Mouse (Mus musculus) neural tube, embryonic 14.5 days (tissue): ENCODE results near the gene Atp5e. TPM values are rescaled to one million over a fixed set of nuclear protein-coding genes. Genes with fewer than 3 reads are reported as not detected.

Experiments used
- ATAC-seq: fragments of 200-750 bp; cut with Nextera tagmentation; 2 replicates; pipeline ENCODE4 v1.8.0; 2017; ENCODE audit warnings: low read depth, mild to moderate bottlenecking, moderate TSS enrichment, moderate library complexity
- H3K27ac ChIP-seq: fragments of 300-500 bp; sonication (generic); 2 replicates; pipeline ENCODE4 v1.5.1; 2014; ENCODE audit warnings: low read depth, mild to moderate bottlenecking, control low read depth, low read length, moderate library complexity, mixed read lengths
- H3K27me3 ChIP-seq: fragments of 300-500 bp; sonication (generic); 2 replicates; pipeline ENCODE4 v1.6.1; 2014; ENCODE audit warnings: low read length; ENCODE audit not compliant: control insufficient read depth, insufficient read depth
- H3K36me3 ChIP-seq: fragments of 300-500 bp; sonication (generic); 2 replicates; pipeline ENCODE4 v1.6.1; 2014; ENCODE audit warnings: low read length, mixed read lengths; ENCODE audit not compliant: control insufficient read depth, insufficient read depth
- H3K4me1 ChIP-seq: fragments of 300-500 bp; sonication (generic); 2 replicates; pipeline ENCODE4 v1.6.1; 2014; ENCODE audit warnings: low read length; ENCODE audit not compliant: control insufficient read depth, insufficient read depth
- H3K4me2 ChIP-seq: fragments of 300-500 bp; sonication (generic); 2 replicates; pipeline ENCODE4 v1.6.1; 2014; ENCODE audit warnings: mild to moderate bottlenecking, low read depth, low read length, control low read depth
- H3K4me3 ChIP-seq: fragments of 300-500 bp; sonication (generic); 2 replicates; pipeline ENCODE4 v1.5.1; 2014; ENCODE audit warnings: low read depth, low read length, control low read depth, mixed read lengths
- H3K9ac ChIP-seq: fragments of 300-500 bp; sonication (generic); replicated peaks from 2 replicates; pipeline ENCODE4 v1.6.1; 2014; ENCODE audit warnings: low read depth, mild to moderate bottlenecking, control low read depth, low read length, mixed read lengths
- H3K9me3 ChIP-seq: fragments of 300-500 bp; sonication (generic); 2 replicates; pipeline ENCODE4 v1.6.1; 2016; ENCODE audit warnings: low read length; ENCODE audit not compliant: control insufficient read depth
- WGBS: fragments of 180-500 bp; shearing (Covaris S2); extraction: QIAGEN DNeasy Blood & Tissue Kit; methylation state at CpG from one replicate; pipeline ENCODE4 v1.1.7; 2014; 5-methylcytosine and 5-hydroxymethylcytosine counted together
- polyA plus RNA-seq: library from polyadenylated mRNA; unstranded; fragments of >200 nt; fragmentation: Nextera tagmentation; extraction: Ambion mirVana; gene quantifications from 2 replicates; pipeline ENCODE4 v1.2.1, GENCODE M21; 2014

The Atp5e gene
- polyA plus RNA-seq, 1 experiment from 2014 or later = 891 TPM

GRCm38 (mm10) chr2:174459365-174459764 is 4.5 kb downstream of the Atp5e start:
- no peaks in the 10 kb centered on the region for H3K27me3 ChIP-seq
- ATAC-seq = no peak
- no peak overlapping the region for H3K4me2 ChIP-seq
- H3K27ac ChIP-seq = no peak overlapping the region
- peaks cover 14% of the 10 kb centered on the region for H3K36me3 ChIP-seq
- peaks cover 7% of the 10 kb centered on the region for H3K4me1 ChIP-seq
- no peak overlapping the region for H3K4me3 ChIP-seq
- H3K9ac ChIP-seq = no peak overlapping the region
- no peaks in the 10 kb centered on the region for H3K9me3 ChIP-seq
- 65% methylated on average over 2 of the region's 2 CpGs for WGBS

DNA sequence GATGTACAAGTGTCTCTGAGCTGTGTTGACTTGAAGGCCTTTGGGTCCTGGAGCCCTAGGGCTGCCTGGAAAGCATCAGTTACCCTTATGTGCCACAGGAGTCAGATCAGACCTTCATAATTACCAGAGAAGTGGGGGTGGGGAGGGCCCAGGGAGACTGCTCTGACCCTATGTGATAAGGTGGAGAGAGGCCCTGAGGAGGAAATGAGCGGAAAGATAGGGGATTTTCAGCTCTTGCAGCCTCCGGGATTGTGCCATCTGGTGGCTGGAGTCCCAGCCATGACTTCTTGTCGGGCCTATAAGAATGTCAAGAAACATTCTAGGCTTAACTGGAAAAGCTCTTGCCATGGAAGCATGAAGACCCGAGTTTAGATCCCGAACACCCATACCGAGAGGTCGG is 10.2 kb downstream of the Atp5e start:
- Histone ChIP-seq H3K4me1 (no peaks in the 10 kb centered on the region), H3K27me3 (no peaks in the 10 kb centered on the region), H3K36me3 (no peaks in the 10 kb centered on the region), H3K9me3 (no peaks in the 10 kb centered on the region), H3K9ac (no peak overlapping the region), H3K27ac (no peak overlapping the region), H3K4me2 (no peak overlapping the region), H3K4me3 (no peak overlapping the region)
- 81% methylated on average over 7 of the region's 7 CpGs for WGBS
- no peak for ATAC-seq

- WGBS = 77% methylated on average over 4 of the region's 4 CpGs
- H3K36me3 ChIP-seq = no peaks in the 10 kb centered on the region
- H3K27me3 ChIP-seq = no peaks in the 10 kb centered on the region
- H3K27ac ChIP-seq = no peak within 1 kb of the TSS
- no peaks in the 10 kb centered on the region for H3K4me1 ChIP-seq
- H3K4me2 ChIP-seq = no peak within 1 kb of the TSS
- H3K9ac ChIP-seq = no peak within 1 kb of the TSS
- no peak for ATAC-seq
- no peak within 1 kb of the TSS for H3K4me3 ChIP-seq
- H3K9me3 ChIP-seq = no peaks in the 10 kb centered on the region
These were observed 13.6 kb downstream of the Atp5e start, which contains the start of gene Tubb1 for GRCm38 (mm10) chr2:174450353-174450752. TSS of gene Tubb1 (plus strand) at chr2:174450695.

DNA sequence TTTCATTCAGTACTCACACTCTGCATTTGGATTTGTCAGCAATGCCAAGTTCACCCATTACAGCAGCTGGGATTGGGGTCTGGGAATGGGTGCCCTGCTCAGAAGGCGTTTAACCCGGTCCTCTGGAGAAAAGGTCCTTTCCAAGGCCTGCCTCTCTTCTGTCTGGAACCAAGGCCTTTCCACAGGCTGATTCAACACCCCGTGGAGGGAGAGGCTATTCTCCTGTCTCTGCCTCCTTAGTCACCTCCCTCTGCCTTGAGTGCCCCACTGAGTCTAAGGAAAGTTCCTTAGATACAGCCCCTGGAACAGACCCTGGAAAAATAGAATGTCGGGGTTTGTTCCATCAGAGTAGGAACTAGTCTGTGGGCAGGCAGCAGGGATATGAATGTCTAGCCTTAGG is 15.5 kb downstream of the Atp5e start:
- H3K27ac ChIP-seq = no peak overlapping the region
- H3K9me3 ChIP-seq = no peaks in the 10 kb centered on the region
- WGBS = 84% methylated on average over 4 of the region's 4 CpGs
- H3K4me3 ChIP-seq = no peak overlapping the region
- no peak for ATAC-seq
- H3K9ac ChIP-seq = no peak overlapping the region
- H3K36me3 ChIP-seq = no peaks in the 10 kb centered on the region
- H3K27me3 ChIP-seq = no peaks in the 10 kb centered on the region
- no peaks in the 10 kb centered on the region for H3K4me1 ChIP-seq
- no peak overlapping the region for H3K4me2 ChIP-seq

- Histone ChIP-seq H3K36me3 (no peaks in the 10 kb centered on the region), H3K27ac (no peak overlapping the region), H3K9me3 (no peaks in the 10 kb centered on the region), H3K4me1 (no peaks in the 10 kb centered on the region), H3K27me3 (no peaks in the 10 kb centered on the region), H3K4me3 (no peak overlapping the region), H3K9ac (no peak overlapping the region), H3K4me2 (no peak overlapping the region)
- WGBS = 75% methylated on average over 8 of the region's 8 CpGs
- no peak for ATAC-seq
These were observed 17.0 kb downstream of the Atp5e start for GRCm38 (mm10) chr2:174446905-174447304.

DNA sequence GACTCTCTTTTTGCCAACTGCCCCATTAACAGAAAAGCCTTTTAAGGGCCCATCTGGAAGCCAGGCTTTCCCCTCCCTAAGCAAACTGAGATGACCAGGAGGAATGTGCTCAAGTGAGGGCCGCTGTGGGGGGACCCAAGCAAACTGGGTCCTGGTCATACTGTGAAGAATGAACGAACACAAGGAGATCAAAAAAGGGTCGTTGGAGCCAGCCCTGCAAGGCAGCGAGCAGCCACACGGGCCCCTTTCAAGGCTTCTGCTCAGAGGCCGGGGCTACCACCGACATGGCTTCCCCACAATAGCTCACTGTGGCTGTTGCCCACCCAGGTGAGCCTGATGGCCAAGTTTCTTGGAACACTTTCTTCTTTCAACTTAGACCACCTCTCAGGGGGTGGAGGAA is 17.4 kb downstream of the Atp5e start:
- Histone ChIP-seq H3K27me3 (no peaks in the 10 kb centered on the region), H3K27ac (no peak overlapping the region), H3K4me3 (no peak overlapping the region), H3K36me3 (no peaks in the 10 kb centered on the region), H3K9ac (no peak overlapping the region), H3K9me3 (no peaks in the 10 kb centered on the region), H3K4me2 (no peak overlapping the region), H3K4me1 (no peaks in the 10 kb centered on the region)
- no peak for ATAC-seq
- WGBS = 60% methylated on average over 7 of the region's 7 CpGs

- Histone ChIP-seq H3K4me2 (no peak overlapping the region), H3K27ac (no peak overlapping the region), H3K36me3 (no peaks in the 10 kb centered on the region), H3K4me1 (no peaks in the 10 kb centered on the region), H3K4me3 (no peak overlapping the region), H3K9ac (no peak overlapping the region), H3K27me3 (no peaks in the 10 kb centered on the region), H3K9me3 (no peaks in the 10 kb centered on the region)
- no peak for ATAC-seq
- WGBS = 82% methylated on average over 6 of the region's 6 CpGs
These were observed 18.9 kb downstream of the Atp5e start for GRCm38 (mm10) chr2:174445018-174445417.

DNA sequence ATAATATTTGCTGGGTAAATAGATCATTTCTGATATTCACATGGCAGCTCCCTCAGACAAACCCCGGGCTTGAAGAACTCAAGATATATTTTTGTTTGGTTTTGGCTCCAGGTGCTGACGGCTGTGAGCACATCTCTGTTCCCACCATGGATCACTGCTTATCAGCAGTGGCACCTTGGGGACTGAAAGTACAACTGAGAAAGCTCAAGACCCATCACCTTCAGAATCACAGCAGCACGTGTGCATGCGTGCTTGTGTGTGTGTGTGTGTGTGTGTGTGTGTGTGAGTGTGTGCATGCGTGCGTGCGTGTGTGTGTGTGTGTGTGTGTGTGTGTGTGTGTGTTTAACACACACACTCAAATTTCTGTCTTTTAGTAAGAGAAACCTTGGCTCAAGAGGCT is 19.5 kb downstream of the Atp5e start:
- H3K36me3 ChIP-seq = no peaks in the 10 kb centered on the region
- H3K27ac ChIP-seq = no peak overlapping the region
- H3K9ac ChIP-seq = no peak overlapping the region
- WGBS = 93% methylated on average over 7 of the region's 7 CpGs
- no peak for ATAC-seq
- H3K4me3 ChIP-seq = no peak overlapping the region
- no peaks in the 10 kb centered on the region for H3K9me3 ChIP-seq
- no peak overlapping the region for H3K4me2 ChIP-seq
- H3K4me1 ChIP-seq = no peaks in the 10 kb centered on the region
- no peaks in the 10 kb centered on the region for H3K27me3 ChIP-seq

DNA sequence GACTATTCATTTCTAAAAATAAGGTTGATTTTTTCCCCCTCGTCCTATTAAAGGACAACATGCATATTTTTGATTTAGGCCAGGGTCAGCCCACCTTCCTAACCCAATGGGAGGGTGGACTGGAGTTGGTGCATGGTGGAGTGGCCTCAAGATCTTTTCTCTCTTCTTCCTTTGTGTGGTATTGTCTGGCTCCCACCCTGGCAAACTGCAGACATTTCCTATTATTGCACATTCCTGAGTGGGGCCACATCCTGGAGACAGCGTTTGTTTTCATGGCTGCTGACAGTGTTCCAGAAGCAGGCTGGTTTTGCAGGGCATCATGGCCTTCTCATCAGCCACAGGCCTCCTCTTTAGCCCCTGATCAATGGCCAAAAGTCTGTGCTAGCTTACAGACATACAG is 20.9 kb downstream of the Atp5e start:
- peaks cover 4% of the 10 kb centered on the region; the same call in 1 of the 2 replicates for H3K4me1 ChIP-seq
- H3K4me3 ChIP-seq = no peak overlapping the region
- no peak overlapping the region for H3K4me2 ChIP-seq
- no peaks in the 10 kb centered on the region for H3K36me3 ChIP-seq
- 56% methylated on average over 2 of the region's 2 CpGs for WGBS
- no peaks in the 10 kb centered on the region for H3K27me3 ChIP-seq
- H3K9ac ChIP-seq = no peak overlapping the region
- no peak for ATAC-seq
- no peak overlapping the region for H3K27ac ChIP-seq
- no peaks in the 10 kb centered on the region for H3K9me3 ChIP-seq

DNA sequence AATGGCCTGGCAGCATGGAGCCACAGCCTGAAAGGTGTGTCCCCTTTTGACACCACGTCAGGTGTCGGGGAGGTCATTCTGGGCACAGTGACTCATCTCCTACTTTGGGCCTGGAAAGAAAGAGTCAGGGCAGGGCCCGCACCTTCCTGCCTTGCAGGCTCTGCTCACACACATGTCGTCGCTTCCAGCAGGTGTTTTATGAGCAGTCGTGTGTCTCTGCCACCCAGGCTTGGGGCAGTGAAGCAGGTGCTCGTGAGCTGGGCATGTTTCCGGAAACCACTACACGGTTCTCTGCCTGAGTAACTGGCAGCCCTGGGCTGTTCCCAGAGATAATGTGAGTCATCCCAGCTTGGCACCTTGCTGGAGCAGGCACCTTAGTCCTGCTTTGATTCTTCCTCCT is 21.4 kb downstream of the Atp5e start:
- Histone ChIP-seq H3K4me3 (no peak overlapping the region), H3K27ac (no peak overlapping the region), H3K9ac (no peak overlapping the region), H3K27me3 (no peaks in the 10 kb centered on the region), H3K36me3 (no peaks in the 10 kb centered on the region), H3K4me1 (peaks cover 6% of the 10 kb centered on the region; the same call in 1 of the 2 replicates), H3K9me3 (no peaks in the 10 kb centered on the region), H3K4me2 (no peak overlapping the region)
- 79% methylated on average over 9 of the region's 9 CpGs for whole genome bisulfite sequencing
- ATAC-seq = no peak
